Mouse (Mus musculus): ENCODE data around the gene Ggnbp2. TPM values are rescaled to one million over a fixed set of nuclear protein-coding genes. Genes with fewer than 3 reads are reported as not detected.

Gene Ggnbp2
- polyA plus RNA-seq, 2 experiments, result 48.5 to 63.7 TPM

DNA sequence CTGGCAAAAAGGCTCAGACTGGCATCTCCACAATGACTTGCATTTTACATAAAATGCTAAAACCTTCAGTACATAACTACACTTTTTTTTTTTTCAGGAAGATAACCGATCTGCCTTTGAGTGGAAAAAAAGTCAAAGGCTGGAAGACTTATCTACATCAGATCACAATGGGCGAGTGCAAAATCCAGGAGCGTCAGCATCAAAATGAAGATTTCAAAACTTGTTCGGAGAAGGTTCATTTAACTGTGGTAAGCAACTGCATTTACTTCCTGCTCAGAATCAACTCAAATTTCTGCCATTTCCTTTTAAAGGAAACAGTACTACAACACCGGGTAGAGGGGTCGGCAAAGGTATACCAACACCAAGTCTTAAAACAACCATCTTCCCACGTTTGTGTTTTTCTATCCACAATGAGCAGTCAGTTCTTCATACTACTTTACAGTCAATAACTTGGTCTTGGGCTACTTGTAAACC lies 1.8 kb downstream of the Ggnbp2 start:
- no peak for TF ChIP-seq EP300 (IDR thresholded peaks at IDR 0.05; ENCODE audit: low read depth)
- no peak for TF ChIP-seq CTCF (IDR thresholded peaks at IDR 0.05; ENCODE audit: low read depth)
- Histone ChIP-seq H3K27ac (peak overlapping the region; percentile 88), H3K4me1 (replicated peaks; ENCODE audit: control insufficient read depth in 2 of 2, insufficient read depth in 2 of 2, low read length in 1 of 2) (peaks cover 23 to 28% of the 10 kb centered on the region in 2 experiments), H3K4me3 (ENCODE audit: insufficient read depth in 1 of 2, low read depth in 2 of 2, low read length in 2 of 2) (peak overlapping the region; percentile 81 to 93), H3K4me2 (ENCODE audit: low read depth) (peak overlapping the region; percentile 80), H3K9me3 (ENCODE audit: control insufficient read depth, low read length) (no peaks in the 10 kb centered on the region), H3K36me3 (replicated peaks; ENCODE audit: control insufficient read depth, insufficient read depth, low read depth) (peaks cover 24% of the 10 kb centered on the region), H3K27me3 (ENCODE audit: control insufficient read depth, insufficient read depth, low read length) (no peaks in the 10 kb centered on the region), H3K9ac (replicated peaks) (peak overlapping the region; percentile 99)
- WGBS (ENCODE audit: insufficient replicate concordance), result under 1% methylated on average over 7 of the region's 7 CpGs
- DNase-seq (ENCODE audit: low read depth in 3 of 3, low spot score in 3 of 3), result peak in 1 of 3 experiments; percentile 49
- no peak for ATAC-seq (ENCODE audit: insufficient read depth)

- ATAC-seq (ENCODE audit: insufficient read depth) (no peak), DNase-seq (ENCODE audit: low read depth in 3 of 3, low spot score in 3 of 3) (no peak)
- H3K4me1 ChIP-seq (replicated peaks; ENCODE audit: control insufficient read depth in 2 of 2, insufficient read depth in 2 of 2, low read length in 1 of 2), result peaks cover 16 to 20% of the 10 kb centered on the region in 2 experiments
- H3K27ac ChIP-seq, result peak overlapping the region; percentile 6; the same call in 1 of the 2 replicates
- no peaks in the 10 kb centered on the region for H3K27me3 ChIP-seq (ENCODE audit: control insufficient read depth, insufficient read depth, low read length)
- peak overlapping the region; percentile 45 for H3K9ac ChIP-seq (replicated peaks)
- WGBS (ENCODE audit: insufficient replicate concordance), result 76% methylated on average over 2 of the region's 2 CpGs
- peaks cover 28% of the 10 kb centered on the region for H3K36me3 ChIP-seq (replicated peaks; ENCODE audit: control insufficient read depth, insufficient read depth, low read depth)
- H3K4me2 ChIP-seq (ENCODE audit: low read depth), result peak overlapping the region; percentile 80
- no peaks in the 10 kb centered on the region for H3K9me3 ChIP-seq (ENCODE audit: control insufficient read depth, low read length)
- TF ChIP-seq EP300 (IDR thresholded peaks at IDR 0.05; ENCODE audit: low read depth) (no peak), CTCF (IDR thresholded peaks at IDR 0.05; ENCODE audit: low read depth) (no peak)
- H3K4me3 ChIP-seq (ENCODE audit: insufficient read depth in 1 of 2, low read depth in 2 of 2, low read length in 2 of 2), result peak overlapping the region; percentile 69 to 93
These were observed 3.0 kb downstream of the Ggnbp2 start for GRCm38 (mm10) chr11:84867586-84867985.

GRCm38 (mm10) chr11:84865268-84865667 lies 5.3 kb downstream of the Ggnbp2 start:
- peaks cover 16 to 19% of the 10 kb centered on the region in 2 experiments for H3K4me1 ChIP-seq (replicated peaks; ENCODE audit: control insufficient read depth in 2 of 2, insufficient read depth in 2 of 2, low read length in 1 of 2)

GRCm38 (mm10) chr11:84855285-84855684 lies 15.3 kb downstream of the Ggnbp2 start:
- Histone ChIP-seq H3K4me2 (ENCODE audit: low read depth) (no peak overlapping the region), H3K36me3 (replicated peaks; ENCODE audit: control insufficient read depth, insufficient read depth, low read depth) (peaks cover 85% of the 10 kb centered on the region), H3K9ac (replicated peaks) (no peak overlapping the region), H3K4me3 (ENCODE audit: insufficient read depth in 1 of 2, low read depth in 2 of 2, low read length in 2 of 2) (no peak overlapping the region), H3K27me3 (ENCODE audit: control insufficient read depth, insufficient read depth, low read length) (no peaks in the 10 kb centered on the region), H3K27ac (no peak overlapping the region), H3K9me3 (ENCODE audit: control insufficient read depth, low read length) (no peaks in the 10 kb centered on the region), H3K4me1 (replicated peaks; ENCODE audit: control insufficient read depth in 2 of 2, insufficient read depth in 2 of 2, low read length in 1 of 2) (no peaks in the 10 kb centered on the region)
- DNase-seq (ENCODE audit: low read depth in 3 of 3, low spot score in 3 of 3) (no peak), ATAC-seq (ENCODE audit: insufficient read depth) (no peak)
- TF ChIP-seq CTCF (IDR thresholded peaks at IDR 0.05; ENCODE audit: low read depth) (no peak), EP300 (IDR thresholded peaks at IDR 0.05; ENCODE audit: low read depth) (no peak)
- 90% methylated on average over 6 of the region's 6 CpGs for WGBS (ENCODE audit: insufficient replicate concordance)

More at GRCm38 (mm10) chr11:84865268-84865667, 5.3 kb downstream of the Ggnbp2 start:
- Histone ChIP-seq H3K27me3 (ENCODE audit: control insufficient read depth, insufficient read depth, low read length) (no peaks in the 10 kb centered on the region), H3K27ac (no peak overlapping the region), H3K4me3 (ENCODE audit: insufficient read depth in 1 of 2, low read depth in 2 of 2, low read length in 2 of 2) (no peak overlapping the region), H3K36me3 (replicated peaks; ENCODE audit: control insufficient read depth, insufficient read depth, low read depth) (peaks cover 47% of the 10 kb centered on the region), H3K4me2 (ENCODE audit: low read depth) (peak overlapping the region; percentile 43), H3K9ac (replicated peaks) (no peak overlapping the region), H3K9me3 (ENCODE audit: control insufficient read depth, low read length) (no peaks in the 10 kb centered on the region)
- DNase-seq (ENCODE audit: low read depth in 3 of 3, low spot score in 3 of 3) (no peak), ATAC-seq (ENCODE audit: insufficient read depth) (no peak)
- WGBS (ENCODE audit: insufficient replicate concordance), result 62% methylated on average over 2 of the region's 2 CpGs
- TF ChIP-seq CTCF (IDR thresholded peaks at IDR 0.05; ENCODE audit: low read depth), result no peak

DNA sequence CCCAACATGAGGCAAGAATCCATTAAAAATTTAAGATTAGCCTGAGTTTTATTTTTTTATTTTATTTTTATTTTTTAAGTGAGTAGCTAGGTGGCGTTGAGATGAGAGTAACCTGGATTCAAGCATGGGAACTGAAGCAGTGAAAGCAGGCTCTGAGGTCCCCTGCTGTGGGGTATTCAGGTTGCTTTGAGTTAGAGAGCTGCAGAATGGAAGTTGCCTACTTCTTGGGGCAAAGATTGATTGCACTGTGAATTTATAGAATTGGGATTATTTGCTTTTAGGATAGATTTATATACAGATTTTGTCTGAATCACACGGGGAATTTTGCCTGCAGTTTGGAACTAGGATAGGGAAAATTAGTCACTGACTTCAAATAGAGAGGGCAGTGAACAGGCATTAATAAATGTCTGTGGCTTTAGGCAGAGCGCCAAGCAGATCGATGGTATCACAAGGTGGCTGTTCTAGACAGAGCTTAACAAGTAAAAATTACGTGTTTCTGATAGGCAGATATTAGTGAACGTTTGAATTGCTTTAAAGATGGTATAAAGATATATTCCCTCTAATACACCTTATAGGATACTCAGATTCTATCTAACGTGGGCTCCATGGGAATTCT lies 23.0 kb downstream of the Ggnbp2 start:
- Histone ChIP-seq H3K36me3 (replicated peaks; ENCODE audit: control insufficient read depth, insufficient read depth, low read depth) (peaks cover 80% of the 10 kb centered on the region), H3K9ac (replicated peaks) (no peak overlapping the region), H3K4me2 (ENCODE audit: low read depth) (no peak overlapping the region), H3K4me3 (ENCODE audit: insufficient read depth in 1 of 2, low read depth in 2 of 2, low read length in 2 of 2) (no peak overlapping the region), H3K27ac (no peak overlapping the region), H3K4me1 (replicated peaks; ENCODE audit: control insufficient read depth in 2 of 2, insufficient read depth in 2 of 2, low read length in 1 of 2) (no peaks in the 10 kb centered on the region), H3K27me3 (ENCODE audit: control insufficient read depth, insufficient read depth, low read length) (no peaks in the 10 kb centered on the region), H3K9me3 (ENCODE audit: control insufficient read depth, low read length) (no peaks in the 10 kb centered on the region)
- TF ChIP-seq EP300 (IDR thresholded peaks at IDR 0.05; ENCODE audit: low read depth), result no peak
- no peak for TF ChIP-seq CTCF (IDR thresholded peaks at IDR 0.05; ENCODE audit: low read depth)
- no peak for ATAC-seq (ENCODE audit: insufficient read depth)
- 81% methylated on average over 7 of the region's 7 CpGs for WGBS (ENCODE audit: insufficient replicate concordance)
- no peak for DNase-seq (ENCODE audit: low read depth in 3 of 3, low spot score in 3 of 3)
